Mouse (Mus musculus) common myeloid progenitor, adult 5-6 weeks (primary cell): ENCODE data around the gene Tmem161a. TPM values are rescaled to one million over a fixed set of nuclear protein-coding genes. Genes with fewer than 3 reads are reported as not detected.
A peak's percentile ranks its signal among the peaks of the same experiment; 100 is the strongest.

ENCODE experiments used
- ATAC-seq: replicated peaks from 2 replicates; pipeline ENCODE4 v1.8.0; 2016; ENCODE audit warnings: low read depth, mild to moderate bottlenecking, moderate TSS enrichment, inconsistent platforms; ENCODE audit not compliant: poor library complexity, severe bottlenecking
- total RNA-seq: library from RNA; stranded (forward); fragments of 200-1000, 187-1606 nt; gene quantifications from 2 replicates; pipeline ENCODE4 v1.2.3, GENCODE M21; 2017

Gene Tmem161a
- total RNA-seq, 1 experiment from 2014 or later = 11.0 TPM

- ATAC-seq = peak; percentile 85
Measured at GRCm38 (mm10) chr8:70158069-70158853, 13.9 kb upstream of the Tmem161a start.

GRCm38 (mm10) chr8:70159211-70159610 lies 12.9 kb upstream of the Tmem161a start:
- ATAC-seq = no peak

- ATAC-seq = no peak
Measured at GRCm38 (mm10) chr8:70160015-70160414, 12.1 kb upstream of the Tmem161a start.

GRCm38 (mm10) chr8:70163316-70163715 lies 8.8 kb upstream of the Tmem161a start:
- ATAC-seq = no peak

GRCm38 (mm10) chr8:70166504-70167110 lies 5.5 kb upstream of the Tmem161a start:
- peak; percentile 83 for ATAC-seq

GRCm38 (mm10) chr8:70170116-70170515 lies 2.0 kb upstream of the Tmem161a start:
- ATAC-seq = no peak

- ATAC-seq = no peak
Measured at GRCm38 (mm10) chr8:70170748-70171147, 1.4 kb upstream of the Tmem161a start.

- no peak for ATAC-seq
Measured at GRCm38 (mm10) chr8:70171240-70171639, 916 bp upstream of the Tmem161a start.

GRCm38 (mm10) chr8:70173320-70173719 lies 1.2 kb downstream of the Tmem161a start:
- no peak for ATAC-seq

- ATAC-seq = no peak
Measured at GRCm38 (mm10) chr8:70174079-70174478, 1.9 kb downstream of the Tmem161a start.

GRCm38 (mm10) chr8:70178231-70178630 lies 6.1 kb downstream of the Tmem161a start:
- no peak for ATAC-seq

GRCm38 (mm10) chr8:70179082-70179481 lies 6.9 kb downstream of the Tmem161a start:
- ATAC-seq = peak; percentile 67; the same call in 1 of the 2 replicates

- ATAC-seq = no peak; the same call in 1 of the 2 replicates
Measured at GRCm38 (mm10) chr8:70181212-70181902, 9.2 kb downstream of the Tmem161a start.

GRCm38 (mm10) chr8:70181903-70182252 lies 9.7 kb downstream of the Tmem161a start:
- ATAC-seq = no peak

GRCm38 (mm10) chr8:70183194-70183593 lies 11.0 kb downstream of the Tmem161a start:
- ATAC-seq = no peak

GRCm38 (mm10) chr8:70188707-70189106 lies 16.6 kb downstream of the Tmem161a start:
- ATAC-seq = no peak

GRCm38 (mm10) chr8:70193238-70193637 lies 21.1 kb downstream of the Tmem161a start:
- ATAC-seq = no peak

- ATAC-seq = no peak
Measured at GRCm38 (mm10) chr8:70194191-70194590, 22.0 kb downstream of the Tmem161a start.

- ATAC-seq = no peak
Measured at GRCm38 (mm10) chr8:70195762-70196161, 23.6 kb downstream of the Tmem161a start.

- no peak for ATAC-seq
Measured at GRCm38 (mm10) chr8:70197603-70198002, 25.4 kb downstream of the Tmem161a start.

GRCm38 (mm10) chr8:70200098-70200681 lies 28.0 kb downstream of the Tmem161a start:
- peak; percentile 69 for ATAC-seq
